Mouse (Mus musculus): Measurements from ENCODE around the gene Frrs1.

DNA sequence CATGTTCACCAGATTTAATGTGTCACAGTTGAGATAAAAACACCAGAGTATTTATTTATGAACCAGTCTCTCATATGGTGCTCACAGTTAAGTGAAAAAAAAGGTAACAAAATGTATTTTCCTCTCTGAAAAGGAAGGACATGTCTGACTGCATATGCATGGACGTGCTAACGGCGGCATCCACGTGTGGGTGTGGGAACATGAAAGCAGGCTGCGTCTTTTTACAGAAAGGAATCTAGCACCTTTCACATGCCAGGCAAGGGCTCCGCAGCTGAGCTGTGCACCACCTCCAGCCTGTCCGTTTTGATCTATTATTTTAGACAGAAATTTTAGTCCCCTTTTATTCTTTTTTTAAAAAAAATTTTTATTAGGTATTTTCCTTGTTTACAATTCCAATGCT is 30.1 kb downstream of the Frrs1 start:
- no peak for TF ChIP-seq CTCF (conservative IDR thresholded peaks at IDR 0.05; ENCODE audit: low read length)
- no peak for TF ChIP-seq NANOG (IDR thresholded peaks at IDR 0.05; ENCODE audit: borderline replicate concordance, low read length)
- TF ChIP-seq POU5F1 (IDR thresholded peaks at IDR 0.05; ENCODE audit: borderline replicate concordance, low read length): no peak

All from E14TG2a.4 (cell line).